Mouse (Mus musculus): ENCODE measurements at regions not wholly inside any gene's neighbourhood (a gene's known extent, or its start where the extent isn't known, plus 50 kb on each side); places are given as distances from the start of the nearest gene placed in this dataset.

GRCm38 (mm10) chr2:149467801-149468200 is 62.9 kb downstream of the Cst10 start:
- DNase-seq = peak; percentile 78

GRCm38 (mm10) chr2:149472411-149472810 is 67.6 kb downstream of the Cst10 start:
- peak; percentile 4 for DNase-seq

GRCm38 (mm10) chr2:149493280-149493988 is 88.6 kb downstream of the Cst10 start:
- DNase-seq = peak; percentile 74

- DNase-seq = no peak
Observed at GRCm38 (mm10) chr2:149512870-149513269, 108.0 kb downstream of the Cst10 start.

- no peak for DNase-seq
Observed at GRCm38 (mm10) chr2:149524424-149524823, 119.6 kb downstream of the Cst10 start.

GRCm38 (mm10) chr2:149542837-149543236 is 138.0 kb downstream of the Cst10 start:
- no peak for DNase-seq

GRCm38 (mm10) chr2:149545708-149546107 is 140.9 kb downstream of the Cst10 start:
- DNase-seq = no peak

- DNase-seq = no peak
Observed at GRCm38 (mm10) chr2:149546639-149547200, 141.9 kb downstream of the Cst10 start.

GRCm38 (mm10) chr2:149555209-149555608 is 150.4 kb downstream of the Cst10 start:
- DNase-seq = no peak

GRCm38 (mm10) chr2:149573773-149574172 is 168.9 kb downstream of the Cst10 start:
- no peak for DNase-seq

- DNase-seq = no peak
Observed at GRCm38 (mm10) chr2:149602581-149602980, 197.7 kb downstream of the Cst10 start.

GRCm38 (mm10) chr2:149613381-149613780 is 208.5 kb downstream of the Cst10 start:
- no peak for DNase-seq

GRCm38 (mm10) chr2:149614078-149614939 is 209.5 kb downstream of the Cst10 start:
- DNase-seq = no peak

- peak; percentile 43 for DNase-seq
Observed at GRCm38 (mm10) chr2:149625626-149626025, 203.4 kb upstream of the Syndig1 start.

GRCm38 (mm10) chr2:149641207-149641606 is 187.8 kb upstream of the Syndig1 start:
- peak; percentile 1 for DNase-seq

- no peak for DNase-seq
Observed at GRCm38 (mm10) chr2:149651829-149652228, 177.2 kb upstream of the Syndig1 start.

GRCm38 (mm10) chr2:149661086-149661485 is 167.9 kb upstream of the Syndig1 start:
- DNase-seq = no peak

GRCm38 (mm10) chr2:149664377-149664776 is 164.6 kb upstream of the Syndig1 start:
- DNase-seq = no peak

- DNase-seq = no peak
Observed at GRCm38 (mm10) chr2:149666412-149666811, 162.6 kb upstream of the Syndig1 start.

GRCm38 (mm10) chr2:149671870-149672269 is 157.1 kb upstream of the Syndig1 start:
- no peak for DNase-seq

GRCm38 (mm10) chr2:149679822-149680459 is 149.1 kb upstream of the Syndig1 start:
- DNase-seq = no peak

GRCm38 (mm10) chr2:149722342-149722741 is 106.7 kb upstream of the Syndig1 start:
- no peak for DNase-seq

- no peak for DNase-seq
Observed at GRCm38 (mm10) chr2:149724279-149724678, 104.7 kb upstream of the Syndig1 start.
